Mouse (Mus musculus): ENCODE data around the gene Ssbp2. TPM values are rescaled to one million over a fixed set of nuclear protein-coding genes. Genes with fewer than 3 reads are reported as not detected.
A peak's percentile ranks its signal among the peaks of the same experiment; 100 is the strongest.

Gene Ssbp2
- total and polyA plus RNA-seq, 3 experiments = 12.6 to 38.4 TPM; not detected in 1

DNA sequence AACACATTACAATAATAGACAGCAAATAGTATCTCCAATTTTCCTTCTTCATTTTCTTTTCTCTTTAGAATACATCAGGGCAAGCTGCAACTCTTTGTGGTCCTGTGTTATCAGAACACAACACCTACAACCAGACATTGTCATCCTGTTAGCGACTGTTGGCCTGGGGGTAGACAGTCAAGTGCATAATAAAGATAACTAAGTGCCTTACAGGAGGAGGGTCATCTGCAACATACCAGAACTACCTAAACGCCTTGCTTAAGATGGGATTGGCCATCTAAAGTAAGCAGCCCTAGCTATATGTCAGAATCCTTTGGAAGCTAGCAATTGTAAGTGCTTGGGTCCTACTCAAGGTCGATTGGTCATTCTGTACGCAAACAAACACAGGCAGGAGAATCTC is 2.1 kb upstream of the Ssbp2 start (continued):
- TF ChIP-seq BHLHE40 (IDR thresholded peaks at IDR 0.05; ENCODE audit: borderline replicate concordance, low read depth, low read length) (no peak), MAZ (IDR thresholded peaks at IDR 0.05; ENCODE audit: low read depth, low read length) (no peak), MYC (IDR thresholded peaks at IDR 0.05; ENCODE audit: low read depth, low read length) (no peak), ZMIZ1 (IDR thresholded peaks at IDR 0.05; ENCODE audit: low read depth, low read length) (no peak)

DNA sequence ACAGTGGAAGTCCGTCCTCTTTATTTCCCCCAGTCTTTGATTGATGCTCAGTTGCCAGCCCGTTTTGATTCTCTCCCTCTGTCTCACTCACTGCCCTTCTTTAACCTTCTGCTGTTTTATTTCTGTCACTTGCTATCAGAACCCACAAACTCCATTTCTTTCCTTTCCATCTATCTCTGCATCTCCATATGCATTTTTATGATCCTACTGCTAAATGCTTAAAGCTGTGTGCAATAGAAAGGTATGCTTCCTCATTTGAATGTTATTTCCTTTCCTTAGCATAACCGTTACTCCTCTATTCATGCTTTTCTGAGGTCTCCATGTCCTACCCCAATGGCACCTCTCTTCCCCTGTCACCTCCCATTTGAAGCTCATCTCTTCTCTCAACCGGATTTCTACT is 594 bp upstream of the Ssbp2 start:
- Histone ChIP-seq H3K27me3 (ENCODE audit: control insufficient read depth in 1 of 2, insufficient read depth in 2 of 2, low read length in 2 of 2) (no peaks in the 10 kb centered on the region), H3K4me1 (ENCODE audit: control insufficient read depth in 1 of 2, insufficient read depth in 2 of 2, low read length in 2 of 2) (peaks cover 14 to 24% of the 10 kb centered on the region in 2 experiments), H3K4me3 (ENCODE audit: control insufficient read depth in 1 of 2, insufficient read depth in 1 of 2, low read depth in 2 of 2, low read length in 2 of 2) (peak overlapping the region; percentile 67 to 83), H3K27ac (ENCODE audit: control insufficient read depth, low read depth, low read length) (peak overlapping the region; percentile 88), H3K36me3 (ENCODE audit: control insufficient read depth in 1 of 2, insufficient read depth in 2 of 2, low read length in 2 of 2) (peaks cover 0 to 43% of the 10 kb centered on the region in 2 experiments; a peak in 2 of 4 replicates), H3K9ac (ENCODE audit: control insufficient read depth, low read depth, low read length, poor library complexity, severe bottlenecking) (peak overlapping the region; percentile 99), H3K79me2 (ENCODE audit: control insufficient read depth, insufficient read depth, low read length, poor library complexity) (peaks cover 22% of the 10 kb centered on the region), H3K9me3 (replicated peaks; ENCODE audit: insufficient read depth, low read length) (no peaks in the 10 kb centered on the region)
- DNase-seq (ENCODE audit: low read depth, low spot score) = no peak
- TF ChIP-seq SIN3A (IDR thresholded peaks at IDR 0.05; ENCODE audit: low read length) (peak; percentile 73; the same call in 1 of the 2 replicates), USF2 (IDR thresholded peaks at IDR 0.05; ENCODE audit: borderline replicate concordance in 1 of 2, insufficient read depth in 1 of 2, low read depth in 1 of 2, low read length in 2 of 2) (no peak), KAT2A (conservative IDR thresholded peaks at IDR 0.05; ENCODE audit: low read depth, low read length) (no peak), ZMIZ1 (IDR thresholded peaks at IDR 0.05; ENCODE audit: low read depth, low read length) (no peak), TBP (IDR thresholded peaks at IDR 0.05; ENCODE audit: low read depth, low read length) (peak; percentile 61; the same call in 1 of the 2 replicates), GATA1 (IDR thresholded peaks at IDR 0.05; ENCODE audit: low read depth, low read length) (peak; percentile 72), MAZ (IDR thresholded peaks at IDR 0.05; ENCODE audit: low read depth, low read length) (no peak), TAL1 (IDR thresholded peaks at IDR 0.05; ENCODE audit: low read length) (no peak), ZNF384 (IDR thresholded peaks at IDR 0.05; ENCODE audit: low read depth, low read length) (no peak), TCF12 (IDR thresholded peaks at IDR 0.05; ENCODE audit: low read depth, low read length) (no peak), CHD2 (IDR thresholded peaks at IDR 0.05; ENCODE audit: low read length) (no peak), POLR2AphosphoS5 (IDR thresholded peaks at IDR 0.05; ENCODE audit: borderline replicate concordance, low read depth, low read length) (no peak), POLR2A (IDR thresholded peaks at IDR 0.05; ENCODE audit: control insufficient read depth in 1 of 2, insufficient read depth in 1 of 2, low read depth in 1 of 2, low read length in 2 of 2, poor library complexity in 1 of 2) (no peak), GABPA (IDR thresholded peaks at IDR 0.05; ENCODE audit: low read depth, low read length) (no peak), RCOR1 (IDR thresholded peaks at IDR 0.05; ENCODE audit: low read depth, low read length) (peak; percentile 32; the same call in 1 of the 2 replicates), ZC3H11A (IDR thresholded peaks at IDR 0.05; ENCODE audit: low read depth, low read length) (no peak), MXI1 (IDR thresholded peaks at IDR 0.05; ENCODE audit: low read depth, low read length) (no peak; the same call in 1 of the 2 replicates), NRF1 (IDR thresholded peaks at IDR 0.05; ENCODE audit: insufficient read depth, low read depth, low read length, poor library complexity, severe bottlenecking) (no peak), ETS1 (IDR thresholded peaks at IDR 0.05; ENCODE audit: low read depth, low read length) (peak; percentile 63; the same call in 1 of the 2 replicates), SMC3 (IDR thresholded peaks at IDR 0.05; ENCODE audit: low read depth, low read length) (no peak), MEF2A (IDR thresholded peaks at IDR 0.05; ENCODE audit: extremely low read depth, insufficient replicate concordance, low read depth, low read length, poor library complexity, severe bottlenecking) (peak; percentile 31; the same call in 1 of the 2 replicates), MAFK (IDR thresholded peaks at IDR 0.05; ENCODE audit: borderline replicate concordance, low read depth, low read length) (no peak), MAX (IDR thresholded peaks at IDR 0.05; ENCODE audit: low read length) (no peak), RAD21 (IDR thresholded peaks at IDR 0.05; ENCODE audit: low read depth, low read length) (no peak), EP300 (IDR thresholded peaks at IDR 0.05; ENCODE audit: low read depth in 1 of 2, low read length in 2 of 2) (peak; percentile 55 to 90)

Data from MEL (cell line).